Comparison of ENCODE assay signal across 13 mouse cellular contexts in the genomic region with DNA sequence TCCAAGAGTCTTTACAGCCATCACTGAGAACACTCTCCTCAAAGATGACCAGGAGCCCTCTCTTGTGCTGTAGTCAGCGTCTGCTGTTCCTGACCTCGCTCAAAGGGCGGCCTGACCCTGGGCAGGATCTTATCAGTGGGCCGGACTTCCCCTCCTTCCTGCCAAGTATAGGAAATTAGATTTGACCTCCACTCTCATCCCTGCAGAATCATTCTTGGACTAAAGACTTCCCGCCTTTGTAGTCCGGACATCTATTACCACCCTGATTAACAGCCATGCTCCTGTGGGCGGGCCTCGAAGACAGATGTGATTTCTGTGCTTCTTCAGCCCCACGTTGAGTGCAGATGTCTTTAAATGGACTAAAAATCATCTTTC.
DNase-seq lines count a peak whose midpoint lies in the region; TF ChIP-seq lines count a peak whose summit lies in the region.
"Had no signal": no experiment of that assay in that cellular context is flagged by ENCODE, and none has a peak within 500 bp of the region (broad histone marks: within the 10 kb centered on the region; RNA-seq: fewer than 3 reads in every experiment).

No protein-coding gene starts in this region.

- H3K27ac ChIP-seq in gastrocnemius, adult 2 months = peak overlapping the region; percentile 38; the same call in 1 of the 2 replicates
- H3K27ac ChIP-seq: hindbrain, embryonic 15.5 days; limb, embryonic 15.5 days had no signal

- DNase-seq in gastrocnemius, adult 2 months = no peak
- no peak for DNase-seq in gastrocnemius, postnatal 36 days
- DNase-seq in lung, postnatal 36 days = peak; percentile 33
- DNase-seq in lung, postnatal 25 days (ENCODE audit: low spot score) = no peak
- peak; percentile 29 for DNase-seq in embryo, embryonic 9.5 days (ENCODE audit: extremely low spot score)
- DNase-seq in kidney, postnatal 36 days = peak; percentile 55 to 67
- DNase-seq in spleen, adult 12 weeks (ENCODE audit: low spot score) = no peak
- DNase-seq in left cerebral cortex, postnatal 10 days (ENCODE audit: extremely low spot score in 1 of 2, low spot score in 2 of 2) = no peak
- DNase-seq: cerebellum, postnatal 25 days; layer of hippocampus, adult 9-11 months had no signal

- intact Hi-C loops in gastrocnemius, adult 2 months (cut with DNase I) = loop anchor here (10.0 kb wide), 1 partner anchor 523 kb away; the partner anchor contains the start of gene Bend3
- intact Hi-C loops in gastrocnemius, postnatal 36 days (cut with DNase I) = no loop called here
- intact Hi-C loops in left cerebral cortex, postnatal 10 days (cut with DNase I) = no loop called here

- no peak overlapping the region for H3K4me3 ChIP-seq in gastrocnemius, adult 2 months
- H3K4me3 ChIP-seq: erythroblast, embryonic 14.5 days; hindbrain, embryonic 15.5 days; limb, embryonic 15.5 days had no signal

- no peak for TF ChIP-seq CTCF in gastrocnemius, adult 2 months (IDR thresholded peaks at IDR 0.05)

Comparison
In these comparisons a context has a peak if more than half of its experiments do, and no peak if none do; other contexts are left out.
1. DNase-seq: peak in lung, postnatal 36 days (single experiment), embryo, embryonic 9.5 days (single experiment) and kidney, postnatal 36 days (2 of 2); none in gastrocnemius, adult 2 months (single experiment), gastrocnemius, postnatal 36 days (0 of 2), lung, postnatal 25 days (single experiment), spleen, adult 12 weeks (single experiment) and left cerebral cortex, postnatal 10 days (0 of 2).